Mouse (Mus musculus): ENCODE results near the gene Gm49510.

GRCm38 (mm10) chr15:78862280-78862679, 37.2 kb upstream of the Gm49510 start:
- TF ChIP-seq POLR2A (IDR thresholded peaks at IDR 0.05; ENCODE audit: borderline replicate concordance, extremely low read depth, low read depth, low read length) (no peak), CTCF (IDR thresholded peaks at IDR 0.05; ENCODE audit: insufficient read depth, low read length) (no peak)

All from lung, adult 2 months (tissue).